Mouse (Mus musculus) left cerebral cortex, adult 8-10 months (tissue): ENCODE results near the gene Sptbn1. TPM values are rescaled to one million over a fixed set of nuclear protein-coding genes. Genes with fewer than 3 reads are reported as not detected.

Experiments
- DNase-seq, 2 experiments: peaks; one replicate each; pipeline ENCODE4 v3.0.0; 2022; ENCODE audit warnings: low spot score in 2 of 2
- total RNA-seq, 4 experiments: library from RNA; stranded (reverse); gene quantifications; 2 replicates each; pipeline ENCODE4 v1.2.4; 2022

Gene Sptbn1
- total RNA-seq, 4 experiments from 2014 or later: 544 to 579 (median 556) TPM

- DNase-seq: no peak
Observed at GRCm38 (mm10) chr11:30211663-30212416, 56.1 kb downstream of the Sptbn1 start.

GRCm38 (mm10) chr11:30211141-30211540 lies 56.8 kb downstream of the Sptbn1 start:
- DNase-seq: no peak

- DNase-seq: no peak
Observed at GRCm38 (mm10) chr11:30210100-30210811, 57.7 kb downstream of the Sptbn1 start.

GRCm38 (mm10) chr11:30209495-30209894 lies 58.5 kb downstream of the Sptbn1 start:
- no peak for DNase-seq

- no peak for DNase-seq
Observed at GRCm38 (mm10) chr11:30204398-30204797, 63.6 kb downstream of the Sptbn1 start.

GRCm38 (mm10) chr11:30200391-30200790 lies 67.6 kb downstream of the Sptbn1 start:
- DNase-seq: no peak

GRCm38 (mm10) chr11:30198091-30198675 lies 69.8 kb downstream of the Sptbn1 start:
- no peak for DNase-seq

GRCm38 (mm10) chr11:30197564-30198090 lies 70.3 kb downstream of the Sptbn1 start:
- DNase-seq: no peak

GRCm38 (mm10) chr11:30196368-30197070 lies 71.5 kb downstream of the Sptbn1 start:
- no peak for DNase-seq

- DNase-seq: no peak
Observed at GRCm38 (mm10) chr11:30195756-30196155, 72.2 kb downstream of the Sptbn1 start.

- DNase-seq: no peak
Observed at GRCm38 (mm10) chr11:30194800-30195199, 73.2 kb downstream of the Sptbn1 start.

- no peak for DNase-seq
Observed at GRCm38 (mm10) chr11:30190959-30191358, 77.0 kb downstream of the Sptbn1 start.

GRCm38 (mm10) chr11:30190119-30190518 lies 77.9 kb downstream of the Sptbn1 start:
- no peak for DNase-seq

- DNase-seq: no peak
Observed at GRCm38 (mm10) chr11:30186902-30187470, 81.0 kb downstream of the Sptbn1 start.

GRCm38 (mm10) chr11:30184527-30184926 lies 83.4 kb downstream of the Sptbn1 start:
- DNase-seq: no peak

- DNase-seq: no peak
Observed at GRCm38 (mm10) chr11:30182716-30183411, 85.1 kb downstream of the Sptbn1 start.

GRCm38 (mm10) chr11:30178193-30178592 lies 89.8 kb downstream of the Sptbn1 start:
- no peak for DNase-seq

- DNase-seq: no peak
Observed at GRCm38 (mm10) chr11:30177145-30177840, 90.7 kb downstream of the Sptbn1 start.

GRCm38 (mm10) chr11:30176111-30176510 lies 91.9 kb downstream of the Sptbn1 start:
- no peak for DNase-seq

- DNase-seq: no peak
Observed at GRCm38 (mm10) chr11:30175623-30176022, 92.4 kb downstream of the Sptbn1 start.
